Mouse (Mus musculus): ENCODE measurements around the gene Pik3r2. TPM values are rescaled to one million over a fixed set of nuclear protein-coding genes. Genes with fewer than 3 reads are reported as not detected.
A peak's percentile ranks its signal among the peaks of the same experiment; 100 is the strongest.

Gene Pik3r2
- polyA plus RNA-seq, 1 experiment from 2014 or later, result 92.5 TPM

DNA sequence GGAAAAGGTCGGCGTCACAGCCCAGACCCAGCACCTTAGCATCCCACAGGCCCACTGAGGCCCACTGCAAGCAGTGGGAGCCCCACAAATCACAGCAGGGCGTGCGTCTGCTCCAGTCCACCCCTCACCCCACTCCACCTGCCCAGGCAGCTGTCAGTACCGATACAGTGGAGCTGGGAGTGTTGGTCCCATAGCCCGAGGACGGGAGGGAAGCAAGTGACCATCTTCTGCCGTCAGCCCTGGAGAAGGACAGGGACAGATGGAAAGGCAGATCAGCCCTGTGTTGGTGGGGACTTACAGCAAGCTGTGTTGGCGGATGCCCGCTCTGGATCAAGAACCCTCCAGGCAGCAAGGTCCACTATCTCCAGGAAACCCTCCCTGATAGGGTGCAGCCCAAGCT is 12.5 kb upstream of the Pik3r2 start:
- H3K27me3 ChIP-seq, result no peaks in the 10 kb centered on the region
- WGBS, result 78% methylated on average over 10 of the region's 10 CpGs
- no peak overlapping the region for H3K9ac ChIP-seq
- no peak overlapping the region; the same call in 1 of the 2 replicates for H3K27ac ChIP-seq (replicated peaks)
- peaks cover 50% of the 10 kb centered on the region for H3K36me3 ChIP-seq
- no peak for ATAC-seq (ENCODE audit: insufficient number of reproducible peaks, low FRiP score, low TSS enrichment, low read depth)
- H3K4me1 ChIP-seq, result peaks cover 49% of the 10 kb centered on the region
- H3K9me3 ChIP-seq (replicated peaks), result no peaks in the 10 kb centered on the region
- no peak overlapping the region for H3K4me3 ChIP-seq (replicated peaks)
- H3K4me2 ChIP-seq (replicated peaks), result no peak overlapping the region

DNA sequence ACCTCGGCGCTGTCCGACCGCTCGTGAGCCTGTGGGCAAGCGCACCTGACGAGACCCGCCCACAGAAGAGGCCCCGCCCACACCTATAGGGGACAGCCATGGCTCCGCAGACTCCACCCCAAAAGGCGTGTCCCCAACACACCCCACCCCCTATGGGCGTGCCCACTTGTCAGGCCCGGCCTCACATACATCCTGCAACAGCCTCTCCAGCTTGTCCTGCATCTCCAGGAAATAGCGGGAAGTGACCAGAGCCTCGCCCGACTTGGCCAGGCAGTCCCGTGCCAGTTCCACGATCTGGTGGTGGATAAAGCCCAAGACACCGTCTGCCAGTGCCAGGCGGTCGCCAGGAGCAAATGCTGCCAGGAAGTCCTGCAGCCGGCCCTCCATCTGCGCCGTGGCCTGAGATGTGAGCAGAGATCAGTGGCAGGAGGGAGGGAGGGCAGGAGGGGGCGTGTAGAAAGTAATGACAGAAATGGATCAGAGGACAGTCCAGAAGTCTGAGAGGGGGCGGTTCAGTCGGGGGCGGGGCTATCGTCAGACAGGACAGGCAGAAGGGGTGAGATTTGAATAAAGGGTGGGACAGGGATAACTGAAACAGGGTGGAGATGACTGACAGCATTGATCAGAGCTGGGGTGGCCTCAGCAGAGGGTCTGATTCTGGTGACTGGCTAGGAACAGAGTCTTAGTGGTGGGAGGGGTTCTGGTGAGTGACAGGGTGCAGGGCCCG is 11.6 kb upstream of the Pik3r2 start:
- H3K9ac ChIP-seq, result no peak overlapping the region

DNA sequence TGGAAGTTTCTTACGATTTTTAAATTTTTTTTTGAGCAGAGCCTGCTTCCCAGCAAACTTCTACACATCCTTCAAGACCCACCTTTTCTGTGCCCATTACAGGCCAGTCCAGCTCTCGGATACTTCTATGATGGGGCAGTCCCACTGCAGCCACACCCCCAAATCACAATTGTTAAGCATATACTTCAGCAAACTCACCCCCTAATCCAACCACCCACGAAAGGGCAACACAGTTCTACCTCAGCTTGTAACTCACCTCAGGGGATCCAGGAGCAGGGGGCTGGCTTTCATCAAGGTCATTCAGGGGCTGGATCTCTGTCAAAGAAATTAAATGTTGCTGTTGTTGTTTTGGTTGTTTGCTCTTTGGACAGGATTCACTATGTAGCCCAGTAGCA is 10.5 kb upstream of the Pik3r2 start:
- Histone ChIP-seq H3K9me3 (replicated peaks) (no peaks in the 10 kb centered on the region), H3K27me3 (no peaks in the 10 kb centered on the region), H3K27ac (replicated peaks) (no peak overlapping the region), H3K36me3 (peaks cover 64% of the 10 kb centered on the region), H3K9ac (no peak overlapping the region), H3K4me3 (replicated peaks) (no peak overlapping the region), H3K4me2 (replicated peaks) (no peak overlapping the region), H3K4me1 (peaks cover 38% of the 10 kb centered on the region)
- WGBS, result 82% methylated on average over 3 of the region's 3 CpGs
- ATAC-seq (ENCODE audit: insufficient number of reproducible peaks, low FRiP score, low TSS enrichment, low read depth), result no peak

More for the DNA sequence above, 11.6 kb upstream of the Pik3r2 start:
- H3K9me3 ChIP-seq (replicated peaks), result no peaks in the 10 kb centered on the region
- no peak for ATAC-seq (ENCODE audit: insufficient number of reproducible peaks, low FRiP score, low TSS enrichment, low read depth)
- H3K4me3 ChIP-seq (replicated peaks), result no peak overlapping the region
- H3K36me3 ChIP-seq, result peaks cover 59% of the 10 kb centered on the region
- H3K27me3 ChIP-seq, result no peaks in the 10 kb centered on the region
- H3K4me2 ChIP-seq (replicated peaks), result no peak overlapping the region
- no peak overlapping the region; the same call in 1 of the 2 replicates for H3K27ac ChIP-seq (replicated peaks)
- peaks cover 45% of the 10 kb centered on the region for H3K4me1 ChIP-seq
- 32% methylated on average over 30 of the region's 30 CpGs for WGBS

DNA sequence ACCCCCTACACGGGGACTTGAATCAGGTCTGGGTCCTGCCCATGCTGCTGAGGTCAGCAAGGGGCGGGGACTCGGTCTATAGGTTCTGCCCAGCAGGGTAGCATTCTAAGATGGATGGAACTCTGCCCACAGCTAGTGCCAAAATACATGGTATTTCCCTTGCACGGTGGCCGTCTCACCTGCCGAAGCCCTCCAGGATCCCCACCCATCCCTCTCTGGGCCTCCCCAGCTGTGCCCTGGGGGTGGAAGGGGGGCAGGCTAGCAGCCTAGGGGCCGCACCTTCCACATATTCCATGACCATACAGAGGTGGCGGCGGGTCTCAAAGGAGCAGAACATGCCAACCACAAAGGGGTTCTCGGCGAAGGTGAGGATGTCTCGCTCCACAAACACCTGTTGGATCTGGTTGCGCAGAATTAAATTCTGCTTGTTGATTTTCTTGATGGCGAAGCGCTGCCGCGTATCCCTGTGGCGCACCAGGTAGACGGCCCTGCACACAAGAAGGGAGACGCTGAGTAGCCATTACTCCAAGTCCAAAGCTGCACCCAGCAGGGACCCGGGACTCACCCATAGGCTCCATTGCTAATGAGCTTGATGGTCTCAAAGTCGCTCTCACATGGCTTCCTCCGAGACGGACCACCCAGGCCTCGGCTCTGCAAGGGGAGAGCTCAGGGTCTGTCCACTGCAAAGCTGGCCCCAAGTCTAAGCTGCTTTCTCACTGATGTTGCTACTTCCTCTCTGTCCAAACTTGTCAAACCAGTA is 10.0 kb upstream of the Pik3r2 start:
- 86% methylated on average over 25 of the region's 25 CpGs for WGBS
- H3K27ac ChIP-seq (replicated peaks), result no peak overlapping the region
- ATAC-seq (ENCODE audit: insufficient number of reproducible peaks, low FRiP score, low TSS enrichment, low read depth), result no peak

DNA sequence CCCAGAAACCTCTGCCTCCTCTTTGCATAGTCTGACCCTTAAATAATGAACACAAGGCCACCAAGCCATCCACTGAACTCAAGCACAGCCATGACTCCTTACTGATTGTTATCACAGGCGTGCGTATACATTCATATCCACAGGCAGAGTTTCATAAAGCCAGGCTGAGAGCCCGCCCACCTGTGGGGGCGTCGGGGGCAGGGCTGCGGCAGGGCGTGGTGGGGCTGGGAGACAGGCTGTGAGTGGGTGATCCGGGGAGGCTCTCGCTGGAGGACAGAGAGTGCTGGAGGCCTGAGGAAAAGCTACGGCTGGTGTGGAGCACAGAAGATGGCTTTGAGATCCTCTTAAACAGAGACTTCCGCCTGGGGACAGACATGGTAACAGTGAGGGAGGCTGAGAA is 3.6 kb upstream of the Pik3r2 start:
- H3K9me3 ChIP-seq (replicated peaks), result no peaks in the 10 kb centered on the region
- H3K27ac ChIP-seq (replicated peaks), result no peak overlapping the region; the same call in 1 of the 2 replicates
- H3K4me2 ChIP-seq (replicated peaks), result no peak overlapping the region
- WGBS, result 67% methylated on average over 11 of the region's 11 CpGs
- no peaks in the 10 kb centered on the region for H3K27me3 ChIP-seq
- H3K9ac ChIP-seq, result no peak overlapping the region
- ATAC-seq (ENCODE audit: insufficient number of reproducible peaks, low FRiP score, low TSS enrichment, low read depth), result no peak
- peaks cover 21% of the 10 kb centered on the region for H3K4me1 ChIP-seq
- peaks cover 62% of the 10 kb centered on the region for H3K36me3 ChIP-seq
- H3K4me3 ChIP-seq (replicated peaks), result no peak overlapping the region

More for the DNA sequence above, 10.0 kb upstream of the Pik3r2 start:
- Histone ChIP-seq H3K9me3 (replicated peaks) (no peaks in the 10 kb centered on the region), H3K4me1 (peaks cover 32% of the 10 kb centered on the region), H3K4me2 (replicated peaks) (no peak overlapping the region), H3K36me3 (peaks cover 70% of the 10 kb centered on the region), H3K4me3 (replicated peaks) (no peak overlapping the region), H3K9ac (no peak overlapping the region), H3K27me3 (no peaks in the 10 kb centered on the region)

DNA sequence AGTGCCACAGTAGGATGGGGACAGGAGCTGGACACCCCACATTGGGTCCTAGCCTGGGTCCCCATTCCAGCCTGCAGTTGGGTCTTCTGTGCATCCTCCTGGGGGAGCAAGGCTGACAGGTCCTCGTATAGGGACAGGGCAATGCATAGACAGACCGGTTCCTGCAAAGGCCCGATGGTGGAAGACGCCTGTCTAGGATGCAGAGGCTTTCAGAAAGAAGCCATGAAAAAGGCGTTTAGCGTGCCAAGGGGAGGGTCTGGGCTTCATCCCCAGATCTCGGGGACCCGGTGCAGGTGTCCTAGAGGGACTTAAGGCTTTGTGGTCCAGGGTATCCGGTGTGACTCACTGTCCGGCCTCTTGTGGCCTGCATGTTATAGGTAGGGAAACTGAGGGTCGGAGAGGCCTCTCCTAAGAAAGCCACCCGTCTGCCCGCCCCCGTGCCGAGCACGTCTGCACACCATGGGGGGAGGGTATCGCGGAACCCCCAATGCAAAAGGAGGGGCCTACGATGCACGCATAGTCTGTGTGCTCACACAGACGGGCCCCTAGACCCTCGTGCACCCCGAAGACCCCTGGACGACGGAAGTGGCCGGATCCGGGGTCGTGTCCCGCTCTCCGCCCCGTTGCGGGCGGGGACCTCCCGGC is 540 bp downstream of the Pik3r2 start:
- Histone ChIP-seq H3K27ac (replicated peaks) (peak overlapping the region; percentile 78), H3K27me3 (no peaks in the 10 kb centered on the region), H3K9ac (peak overlapping the region; percentile 99), H3K4me1 (peaks cover 50% of the 10 kb centered on the region), H3K4me3 (replicated peaks) (peak overlapping the region; percentile 88), H3K9me3 (replicated peaks) (no peaks in the 10 kb centered on the region), H3K36me3 (peaks cover 47% of the 10 kb centered on the region), H3K4me2 (replicated peaks) (peak overlapping the region; percentile 85)
- ATAC-seq (ENCODE audit: insufficient number of reproducible peaks, low FRiP score, low TSS enrichment, low read depth), result peak; percentile 3
- under 1% methylated on average over 34 of the region's 34 CpGs for WGBS

DNA sequence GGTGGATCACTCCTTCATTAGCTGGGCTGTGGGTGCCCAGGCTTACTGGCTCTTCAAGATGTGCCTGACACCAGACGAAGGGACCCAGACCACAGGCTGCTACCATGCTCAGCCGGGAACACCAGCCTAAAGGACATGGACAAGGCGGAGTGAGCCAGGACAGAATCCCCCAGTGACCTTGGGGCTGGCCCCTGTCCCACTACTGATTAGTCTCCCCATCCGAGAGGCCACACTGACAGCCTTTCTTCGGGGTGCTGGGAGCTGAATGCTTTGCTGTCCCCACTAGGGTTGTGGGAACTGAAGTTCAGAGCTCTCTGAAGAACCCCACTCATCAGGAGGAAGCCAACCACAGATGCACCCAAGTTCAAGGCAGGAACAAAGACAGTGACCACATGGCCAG is 1.3 kb downstream of the Pik3r2 start:
- Histone ChIP-seq H3K36me3 (peaks cover 46% of the 10 kb centered on the region), H3K4me3 (replicated peaks) (peak overlapping the region; percentile 88), H3K27me3 (no peaks in the 10 kb centered on the region), H3K27ac (replicated peaks) (no peak overlapping the region), H3K9ac (peak overlapping the region; percentile 99), H3K4me1 (peaks cover 50% of the 10 kb centered on the region), H3K4me2 (replicated peaks) (peak overlapping the region; percentile 85), H3K9me3 (replicated peaks) (no peaks in the 10 kb centered on the region)
- WGBS, result 90% methylated on average over 5 of the region's 5 CpGs
- no peak for ATAC-seq (ENCODE audit: insufficient number of reproducible peaks, low FRiP score, low TSS enrichment, low read depth)

DNA sequence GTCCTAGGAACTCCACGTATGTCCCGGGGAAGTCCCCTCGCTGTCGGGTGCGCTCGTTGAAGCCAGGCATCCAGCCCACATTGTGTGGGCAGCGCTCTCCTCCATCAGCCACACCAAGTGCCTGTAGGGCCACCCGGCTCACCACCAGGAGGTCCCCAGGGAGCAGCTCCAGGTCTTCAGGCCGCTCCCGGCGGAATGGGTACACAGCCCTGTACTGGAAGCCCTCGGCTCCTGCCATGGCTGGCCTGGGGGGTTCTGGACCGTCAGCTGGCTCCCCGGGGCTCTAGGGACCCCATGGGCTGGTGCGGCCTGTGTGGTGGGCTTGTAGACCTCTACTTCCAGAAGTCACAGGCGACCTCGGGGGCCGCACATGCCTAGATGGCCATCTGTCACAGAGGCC is 1.8 kb downstream of the Pik3r2 start:
- H3K27ac ChIP-seq (replicated peaks), result peak overlapping the region; percentile 69; the same call in 1 of the 2 replicates
- peak overlapping the region; percentile 85; the same call in 1 of the 2 replicates for H3K4me2 ChIP-seq (replicated peaks)
- ATAC-seq (ENCODE audit: insufficient number of reproducible peaks, low FRiP score, low TSS enrichment, low read depth), result no peak
- peak overlapping the region; percentile 88; the same call in 1 of the 2 replicates for H3K4me3 ChIP-seq (replicated peaks)
- no peaks in the 10 kb centered on the region for H3K27me3 ChIP-seq
- H3K9ac ChIP-seq, result no peak overlapping the region
- H3K36me3 ChIP-seq, result peaks cover 41% of the 10 kb centered on the region
- H3K4me1 ChIP-seq, result peaks cover 53% of the 10 kb centered on the region
- H3K9me3 ChIP-seq (replicated peaks), result no peaks in the 10 kb centered on the region
- 93% methylated on average over 18 of the region's 18 CpGs for WGBS

DNA sequence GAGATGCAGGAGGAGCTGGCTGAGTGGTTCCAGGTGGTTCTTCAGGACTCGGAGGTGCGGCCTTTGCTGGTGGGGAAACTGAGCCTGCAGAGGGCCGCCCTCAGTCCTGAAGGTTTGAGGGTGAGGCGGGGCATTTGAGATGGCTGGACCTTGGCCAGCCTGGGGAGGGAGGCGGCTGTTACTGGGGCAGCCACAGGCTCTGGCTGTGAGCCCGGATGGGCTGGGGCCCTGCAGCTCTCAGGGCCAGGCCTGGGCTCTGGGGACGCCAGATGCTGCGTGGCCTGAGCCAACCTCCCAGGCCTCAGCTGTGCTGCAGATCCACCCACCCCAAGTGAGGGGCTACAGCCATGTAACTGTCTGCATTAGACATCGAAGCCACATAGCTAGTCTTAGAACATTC is 2.7 kb downstream of the Pik3r2 start:
- ATAC-seq (ENCODE audit: insufficient number of reproducible peaks, low FRiP score, low TSS enrichment, low read depth), result peak; percentile 20; the same call in 1 of the 2 replicates

DNA sequence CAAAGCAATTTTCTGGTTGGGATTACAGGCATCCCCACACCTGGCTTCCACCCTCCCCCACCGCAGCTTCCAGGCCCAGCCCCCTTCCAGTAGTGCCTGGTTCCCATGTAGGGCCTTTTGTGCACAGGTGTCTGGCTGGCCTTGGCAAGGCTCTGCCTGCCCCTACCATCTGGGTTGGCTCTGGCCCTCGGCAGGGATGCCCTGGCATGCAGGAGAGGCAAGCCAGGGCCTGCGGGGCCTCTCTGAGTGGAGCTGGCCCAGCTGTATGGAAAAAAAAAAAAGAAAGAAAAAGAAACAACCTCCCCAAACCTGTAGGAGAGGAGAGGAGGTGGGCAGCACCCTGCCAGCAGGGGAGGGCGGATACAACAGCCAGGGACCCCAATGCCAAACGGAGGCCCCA is 3.1 kb downstream of the Pik3r2 start:
- Histone ChIP-seq H3K4me3 (replicated peaks) (peak overlapping the region; percentile 2; the same call in 1 of the 2 replicates), H3K27ac (replicated peaks) (peak overlapping the region; percentile 69), H3K9me3 (replicated peaks) (no peaks in the 10 kb centered on the region), H3K9ac (no peak overlapping the region), H3K4me1 (peaks cover 55% of the 10 kb centered on the region), H3K27me3 (no peaks in the 10 kb centered on the region), H3K36me3 (peaks cover 39% of the 10 kb centered on the region), H3K4me2 (replicated peaks) (peak overlapping the region; percentile 38)
- no peak for ATAC-seq (ENCODE audit: insufficient number of reproducible peaks, low FRiP score, low TSS enrichment, low read depth)
- 42% methylated on average over 5 of the region's 5 CpGs for WGBS

More for the DNA sequence above, 2.7 kb downstream of the Pik3r2 start:
- peak overlapping the region; percentile 69 for H3K27ac ChIP-seq (replicated peaks)
- peaks cover 38% of the 10 kb centered on the region for H3K36me3 ChIP-seq
- peak overlapping the region; percentile 2; the same call in 1 of the 2 replicates for H3K4me3 ChIP-seq (replicated peaks)
- peaks cover 56% of the 10 kb centered on the region for H3K4me1 ChIP-seq
- WGBS, result 35% methylated on average over 9 of the region's 9 CpGs
- H3K4me2 ChIP-seq (replicated peaks), result peak overlapping the region; percentile 38
- H3K27me3 ChIP-seq, result no peaks in the 10 kb centered on the region
- H3K9me3 ChIP-seq (replicated peaks), result no peaks in the 10 kb centered on the region
- 0 out of 2 replicates have a peak overlapping the region, but pooled peaks have one; percentile 5 for H3K9ac ChIP-seq

DNA sequence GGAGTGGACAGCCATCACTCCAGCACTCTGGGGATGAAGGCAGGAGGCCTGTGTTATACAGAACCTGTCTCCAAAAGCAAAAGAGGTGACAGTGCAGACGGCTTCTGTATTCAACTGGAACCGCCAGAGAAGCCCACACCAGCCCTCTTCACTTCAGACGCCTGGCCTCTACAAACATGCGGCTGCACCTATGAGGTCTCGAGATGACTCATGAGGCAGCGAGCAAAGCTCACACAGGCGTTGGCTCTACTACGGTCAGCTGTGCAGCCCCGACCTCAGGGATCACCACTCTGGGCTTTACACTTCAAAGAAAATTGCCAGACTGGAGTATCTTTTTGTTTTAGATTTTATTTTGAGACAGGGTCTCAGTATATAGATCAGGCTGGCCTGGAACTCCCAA is 3.6 kb downstream of the Pik3r2 start:
- Histone ChIP-seq H3K9ac (no peak overlapping the region), H3K27me3 (no peaks in the 10 kb centered on the region), H3K4me3 (replicated peaks) (no peak overlapping the region), H3K4me2 (replicated peaks) (peak overlapping the region; percentile 38; the same call in 1 of the 2 replicates), H3K27ac (replicated peaks) (peak overlapping the region; percentile 69), H3K36me3 (peaks cover 41% of the 10 kb centered on the region), H3K4me1 (peaks cover 50% of the 10 kb centered on the region), H3K9me3 (replicated peaks) (no peaks in the 10 kb centered on the region)
- ATAC-seq (ENCODE audit: insufficient number of reproducible peaks, low FRiP score, low TSS enrichment, low read depth), result no peak
- WGBS, result 80% methylated on average over 9 of the region's 9 CpGs

Measured in embryonic facial prominence, embryonic 15.5 days (tissue).